Mouse (Mus musculus) A20 (cell line): ENCODE results near the gene Flna.

Source experiments
- DNase-seq: peaks from one replicate; pipeline ENCODE4 v3.0.0-alpha.2; 2011; ENCODE audit warnings: low read depth, low spot score

Flna gene

GRCm38 (mm10) chrX:74249615-74250014 is at the start of gene Flna:
Flna (minus strand) TSS chrX:74249820.
- peak; percentile 64 for DNase-seq

GRCm38 (mm10) chrX:74298348-74298747 is 48.7 kb upstream of the Flna start:
- no peak for DNase-seq

- peak; percentile 92 for DNase-seq
Observed at GRCm38 (mm10) chrX:74296538-74297448, 47.2 kb upstream of the Flna start, which contains the start of gene Atp6ap1. Atp6ap1 (plus strand) TSS chrX:74297097.

- no peak for DNase-seq
Observed at GRCm38 (mm10) chrX:74293431-74293830, 43.8 kb upstream of the Flna start.

- DNase-seq: no peak
Observed at GRCm38 (mm10) chrX:74283092-74283437, 33.4 kb upstream of the Flna start.

- peak; percentile 89 for DNase-seq
Observed at GRCm38 (mm10) chrX:74282395-74283091, 32.9 kb upstream of the Flna start.

GRCm38 (mm10) chrX:74281732-74282394 is 32.2 kb upstream of the Flna start, which contains the start of the genes Taz and Dnase1l1:
Taz (plus strand) TSS chrX:74281912.
Dnase1l1 (minus strand) TSS chrX:74282337.
- DNase-seq: peak; percentile 74

GRCm38 (mm10) chrX:74281041-74281731 is 31.6 kb upstream of the Flna start:
- no peak for DNase-seq

GRCm38 (mm10) chrX:74277916-74278315 is 28.3 kb upstream of the Flna start:
- DNase-seq: peak; percentile 13

- peak; percentile 31 for DNase-seq
Observed at GRCm38 (mm10) chrX:74273422-74274322, 24.1 kb upstream of the Flna start.

- DNase-seq: peak; percentile 54
Observed at GRCm38 (mm10) chrX:74270902-74271551, 21.4 kb upstream of the Flna start.

GRCm38 (mm10) chrX:74270062-74270901 is 20.7 kb upstream of the Flna start, which contains the start of gene Rpl10:
Rpl10 (plus strand) TSS chrX:74270812.
- DNase-seq: peak; percentile 95

GRCm38 (mm10) chrX:74269736-74270061 is 20.1 kb upstream of the Flna start:
- DNase-seq: no peak

- no peak for DNase-seq
Observed at GRCm38 (mm10) chrX:74257746-74258145, 8.1 kb upstream of the Flna start.

GRCm38 (mm10) chrX:74254888-74255565 is 5.4 kb upstream of the Flna start:
- DNase-seq: no peak

- DNase-seq: peak; percentile 92
Observed at GRCm38 (mm10) chrX:74254153-74254887, 4.7 kb upstream of the Flna start, which contains the start of gene Emd. Emd (plus strand) TSS chrX:74254687.

- DNase-seq: peak; percentile 69
Observed at GRCm38 (mm10) chrX:74248651-74249050, 969 bp downstream of the Flna start.

- DNase-seq: no peak
Observed at GRCm38 (mm10) chrX:74246693-74247092, 2.9 kb downstream of the Flna start.
